Mouse (Mus musculus): ENCODE data around the gene Plch2.

GRCm38 (mm10) chr4:155012115-155012514, 44.5 kb downstream of the Plch2 start:
- TF ChIP-seq CTCF (conservative IDR thresholded peaks at IDR 0.05; ENCODE audit: low read length): no peak
- no peak for TF ChIP-seq NANOG (IDR thresholded peaks at IDR 0.05; ENCODE audit: borderline replicate concordance, low read length)

Data from E14TG2a.4 (cell line).